Mouse (Mus musculus): ENCODE measurements around the gene Nbas.

GRCm38 (mm10) chr12:13532731-13533365 is 263.9 kb downstream of the Nbas start:
- no peak for TF ChIP-seq POLR2A (IDR thresholded peaks at IDR 0.05; ENCODE audit: low read depth, low read length)
- no peak for TF ChIP-seq CTCF (IDR thresholded peaks at IDR 0.05; ENCODE audit: borderline replicate concordance, insufficient read depth, low read length)
